Mouse (Mus musculus) embryonic facial prominence, embryonic 10.5 days (tissue): ENCODE results near the gene Ksr1. TPM values are rescaled to one million over a fixed set of nuclear protein-coding genes. Genes with fewer than 3 reads are reported as not detected.

ENCODE experiments used
- DNase-seq: peaks from one replicate; pipeline ENCODE4 v3.0.0-alpha.2; 2017; ENCODE audit warnings: low spot score
- H3K27ac ChIP-seq: fragments of 300-500 bp; sonication (generic); replicated peaks from 2 replicates; pipeline ENCODE4 v1.5.1; 2016; ENCODE audit warnings: mild to moderate bottlenecking
- H3K27me3 ChIP-seq: fragments of 300-500 bp; sonication (generic); replicated peaks from 2 replicates; pipeline ENCODE4 v1.6.1; 2016; ENCODE audit warnings: low read depth, mild to moderate bottlenecking; ENCODE audit not compliant: poor library complexity, severe bottlenecking
- H3K36me3 ChIP-seq: fragments of 300-500 bp; sonication (generic); replicated peaks from 2 replicates; pipeline ENCODE4 v1.6.1; 2016; ENCODE audit warnings: mild to moderate bottlenecking, moderate library complexity
- H3K4me1 ChIP-seq: fragments of 300-500 bp; sonication (generic); 2 replicates; pipeline ENCODE4 v1.6.1; 2016
- H3K4me3 ChIP-seq: fragments of 300-500 bp; sonication (generic); 2 replicates; pipeline ENCODE4 v1.5.1; 2016; ENCODE audit warnings: mild to moderate bottlenecking, moderate library complexity
- H3K9me3 ChIP-seq: fragments of 300-500 bp; sonication (generic); 2 replicates; pipeline ENCODE4 v1.6.1; 2016; ENCODE audit warnings: mild to moderate bottlenecking
- WGBS: fragments of 180-500 bp; shearing (Covaris S2); methylation state at CpG from one replicate; pipeline ENCODE4 v1.1.7; 2016; 5-methylcytosine and 5-hydroxymethylcytosine counted together
- polyA plus RNA-seq: library from polyadenylated mRNA; unstranded; fragments of >200 nt; fragmentation: Nextera tagmentation; extraction: Ambion mirVana; gene quantifications from 2 replicates; pipeline ENCODE4 v1.2.1, GENCODE M21; 2016

Gene Ksr1
- polyA plus RNA-seq, 1 experiment from 2014 or later: 1.5 TPM

DNA sequence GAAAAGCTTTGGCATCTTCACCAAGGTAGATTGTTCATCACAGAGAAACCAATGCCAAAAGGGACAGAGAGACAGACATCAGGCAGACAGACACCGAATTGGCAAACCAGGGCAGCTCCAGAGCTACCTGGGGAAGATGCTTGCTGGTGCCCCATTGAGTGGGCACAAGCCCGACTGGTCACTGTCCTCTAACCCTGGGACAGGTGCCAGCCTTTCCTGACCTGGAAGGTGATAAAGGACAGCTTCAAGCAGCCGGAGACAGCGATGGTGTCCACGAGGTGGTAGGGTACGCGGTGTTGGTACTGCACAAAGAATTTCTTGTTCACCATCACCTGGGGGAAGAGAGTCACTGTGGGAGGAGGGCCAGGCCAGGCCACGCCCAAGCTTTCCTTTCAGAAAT lies 175.1 kb downstream of the Ksr1 start:
- WGBS: 82% methylated on average over 8 of the region's 8 CpGs
- Histone ChIP-seq H3K27me3 (no peaks in the 10 kb centered on the region), H3K4me1 (peaks cover 26% of the 10 kb centered on the region), H3K36me3 (no peaks in the 10 kb centered on the region), H3K27ac (no peak overlapping the region), H3K9me3 (no peaks in the 10 kb centered on the region), H3K4me3 (no peak overlapping the region)
- no peak for DNase-seq

DNA sequence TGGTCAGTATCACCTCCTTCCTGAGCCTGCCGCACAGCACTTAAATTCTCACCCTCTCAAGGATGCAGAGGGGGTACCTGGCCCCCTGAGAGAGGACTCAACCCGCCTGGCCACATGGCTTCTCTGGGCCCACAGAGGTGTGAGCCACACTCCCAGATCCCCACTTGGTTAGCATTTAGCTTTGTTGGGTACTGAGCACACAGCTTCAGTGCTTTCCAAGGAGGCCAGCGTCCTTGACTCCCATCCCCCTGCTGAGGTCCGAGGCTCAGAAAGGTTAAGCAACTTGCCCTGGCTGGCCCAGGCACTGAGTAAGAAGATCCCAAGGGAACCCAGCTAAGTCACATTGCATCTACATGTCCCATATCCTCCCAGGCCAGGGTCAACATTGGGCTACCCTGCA lies 178.1 kb downstream of the Ksr1 start:
- Histone ChIP-seq H3K27ac (no peak overlapping the region), H3K27me3 (no peaks in the 10 kb centered on the region), H3K9me3 (no peaks in the 10 kb centered on the region), H3K36me3 (no peaks in the 10 kb centered on the region), H3K4me1 (peaks cover 19% of the 10 kb centered on the region), H3K4me3 (no peak overlapping the region)
- WGBS: 65% methylated on average over 4 of the region's 4 CpGs
- no peak for DNase-seq

DNA sequence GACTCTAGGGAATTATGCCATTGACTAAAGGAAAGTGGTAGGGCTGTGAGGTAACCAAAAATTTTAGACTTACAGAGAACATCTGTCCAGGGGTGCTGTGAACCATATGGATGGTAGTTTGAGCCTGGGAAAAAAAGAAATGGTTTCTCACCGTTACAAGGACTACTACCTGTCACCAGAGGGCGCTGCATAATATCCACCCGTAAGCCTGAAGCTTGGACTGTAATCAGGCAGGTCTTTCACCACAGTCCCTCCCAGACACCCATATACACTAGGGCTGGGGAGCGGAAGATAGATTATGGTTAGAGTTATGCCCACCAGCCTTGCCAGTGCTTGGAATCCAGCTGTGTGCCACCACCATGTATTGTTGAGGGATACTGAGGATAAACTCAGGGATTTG lies 178.8 kb downstream of the Ksr1 start:
- Histone ChIP-seq H3K4me3 (no peak overlapping the region), H3K27ac (no peak overlapping the region), H3K4me1 (peaks cover 12% of the 10 kb centered on the region), H3K27me3 (no peaks in the 10 kb centered on the region), H3K9me3 (no peaks in the 10 kb centered on the region), H3K36me3 (no peaks in the 10 kb centered on the region)
- 23% methylated on average over 4 of the region's 4 CpGs for WGBS
- DNase-seq: peak; percentile 41

Other genes with a start within 250 kb of the Ksr1 start
- 0.77 and 1.3 TPM in 2 replicates for gene Nos2, start 225.6 kb downstream of the Ksr1 start, polyA plus RNA-seq
- 2.3 and 2.8 TPM in 2 replicates for gene Lgals9, start 161.5 kb downstream of the Ksr1 start, polyA plus RNA-seq
- 270 and 301 TPM in 2 replicates for gene Wsb1, start 108.3 kb upstream of the Ksr1 start, polyA plus RNA-seq
- not detected in 2 replicates for gene Gm9964, start 150.5 kb upstream of the Ksr1 start, polyA plus RNA-seq
- 6.5 and 7.7 TPM in 2 replicates for gene Nf1, start 193.3 kb upstream of the Ksr1 start, polyA plus RNA-seq